Mouse (Mus musculus) liver, postnatal 0 days (tissue): Measurements from ENCODE around the gene Tmem246.

Source experiments
- CTCF ChIP-seq: sonication (generic); IDR thresholded peaks from 2 replicates; pipeline ENCODE4 v1.5.1; 2016; ENCODE audit warnings: antibody characterized with exemption, low read depth
- EP300 ChIP-seq: IDR thresholded peaks from 2 replicates; pipeline ENCODE4 v1.6.1; 2016; ENCODE audit warnings: antibody characterized with exemption, low read depth, mild to moderate bottlenecking

- TF ChIP-seq CTCF (no peak), EP300 (no peak)
Measured at GRCm38 (mm10) chr4:49536671-49537070, 61.0 kb downstream of the Tmem246 start.
